Mouse (Mus musculus) cortical plate, adult 2 months (tissue): ENCODE measurements around the gene Aifm3.

Source experiments
- CTCF ChIP-seq: fragments of 200-500 bp; IDR thresholded peaks from 2 replicates; pipeline ENCODE4 v1.5.1; 2011; ENCODE audit warnings: mild to moderate bottlenecking, control low read depth, low read length; ENCODE audit not compliant: insufficient read depth; ENCODE audit errors: extremely low read depth
- POLR2A ChIP-seq: fragments of 200-500 bp; IDR thresholded peaks from 2 replicates; pipeline ENCODE4 v1.6.1; 2011; ENCODE audit warnings: mild to moderate bottlenecking, low read length, control low read depth; ENCODE audit not compliant: insufficient read depth; ENCODE audit errors: extremely low read depth

- TF ChIP-seq POLR2A, result no peak
- no peak for TF ChIP-seq CTCF
Observed at GRCm38 (mm10) chr16:17499249-17499883, 10.0 kb downstream of the Aifm3 start.
